Mouse (Mus musculus): ENCODE data around the gene Ugt1a7c. TPM values are rescaled to one million over a fixed set of nuclear protein-coding genes. Genes with fewer than 3 reads are reported as not detected.

The Ugt1a7c gene
- total and polyA plus RNA-seq, 2 experiments from 2014 or later = 0.99 to 1.8 TPM

DNA sequence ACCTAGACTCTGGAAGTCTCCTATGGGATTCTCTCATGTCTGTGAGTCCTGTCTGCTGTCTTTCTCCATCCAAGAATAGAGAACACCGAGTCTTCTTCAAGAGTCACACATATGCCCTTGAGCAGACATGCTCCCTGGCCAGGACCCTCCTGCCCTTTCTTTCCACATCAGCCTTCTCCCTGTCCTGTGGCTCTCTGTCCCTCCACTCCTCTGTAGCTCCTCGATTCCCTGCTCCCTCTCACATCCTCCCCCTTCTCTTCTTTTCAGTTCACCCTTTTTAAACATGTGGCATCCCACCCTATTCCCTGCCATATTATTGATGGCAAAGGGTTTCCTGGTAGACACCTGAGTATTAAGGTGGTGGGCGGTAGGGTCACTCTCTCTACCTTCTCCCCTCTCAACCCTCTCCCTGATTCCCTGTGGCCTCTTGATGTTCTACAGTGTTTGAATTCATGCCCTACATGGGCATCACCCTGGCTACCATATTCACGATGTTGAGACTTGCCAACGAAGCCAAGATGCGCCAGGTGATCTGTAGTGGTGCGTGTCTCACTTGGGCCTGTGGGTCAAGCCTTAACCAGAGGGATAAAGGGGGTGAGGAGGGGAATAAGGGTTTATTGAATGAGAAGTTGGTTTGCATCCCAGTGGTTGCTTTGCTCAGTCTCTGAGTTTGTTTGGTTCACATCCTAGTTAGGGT is 137.1 kb downstream of the Ugt1a7c start:
- no peak for TF ChIP-seq EP300 (IDR thresholded peaks at IDR 0.05; ENCODE audit: low read depth)
- TF ChIP-seq CTCF (IDR thresholded peaks at IDR 0.05; ENCODE audit: low read depth) = no peak
- no peak overlapping the region for H3K4me2 ChIP-seq (ENCODE audit: low read depth, low read length)
- peaks cover 93% of the 10 kb centered on the region for H3K9me3 ChIP-seq (replicated peaks; ENCODE audit: control insufficient read depth, low read length)
- ATAC-seq (ENCODE audit: insufficient read depth, low read depth) (no peak), DNase-seq (ENCODE audit: low spot score) (no peak)
- H3K27me3 ChIP-seq (ENCODE audit: control insufficient read depth, insufficient read depth, low read length) = no peaks in the 10 kb centered on the region
- 51% methylated on average over 7 of the region's 7 CpGs for WGBS
- H3K9ac ChIP-seq (replicated peaks; ENCODE audit: low read depth, low read length) = no peak overlapping the region
- H3K4me1 ChIP-seq (ENCODE audit: control insufficient read depth, insufficient read depth) = no peaks in the 10 kb centered on the region
- no peak overlapping the region for H3K27ac ChIP-seq (ENCODE audit: low read depth)
- H3K36me3 ChIP-seq (replicated peaks; ENCODE audit: control insufficient read depth, insufficient read depth, low read length) = no peaks in the 10 kb centered on the region
- no peak overlapping the region for H3K4me3 ChIP-seq (ENCODE audit: low read depth, low read length)

DNA sequence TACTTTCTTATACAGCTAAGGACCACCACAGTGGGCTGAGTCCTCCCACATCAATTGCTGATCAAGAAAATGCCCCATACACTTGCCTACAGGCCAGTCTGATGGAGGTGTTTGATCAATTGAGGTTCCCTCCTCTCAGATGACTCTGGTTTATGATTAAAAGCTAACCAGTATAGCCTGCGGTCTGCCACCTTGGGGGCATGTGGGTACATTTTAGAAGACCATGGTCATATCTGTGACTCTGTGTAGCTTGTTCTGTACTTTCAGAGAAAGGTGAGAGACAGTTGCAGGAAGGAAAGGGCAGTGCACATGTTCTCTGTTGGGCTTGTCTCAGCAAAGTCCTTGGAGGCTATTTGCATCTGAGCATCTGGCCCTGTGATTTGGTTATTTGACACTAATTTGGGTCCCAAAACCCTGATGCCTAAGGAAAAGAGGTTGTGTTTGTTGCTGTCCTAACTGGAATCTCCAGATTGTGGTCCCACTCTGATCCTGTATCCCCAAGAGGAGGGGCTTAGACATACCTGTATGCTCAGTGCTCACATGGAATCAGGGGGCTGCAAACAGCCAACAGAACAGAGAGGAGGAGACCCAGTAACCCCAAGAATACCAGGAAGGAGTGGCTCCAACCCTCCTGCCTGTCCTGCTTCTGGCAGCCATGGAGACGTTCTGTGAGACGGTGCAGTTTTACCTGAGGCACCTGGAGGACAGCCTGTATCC is 138.0 kb downstream of the Ugt1a7c start:
- no peak for TF ChIP-seq EP300 (IDR thresholded peaks at IDR 0.05; ENCODE audit: low read depth)
- TF ChIP-seq CTCF (IDR thresholded peaks at IDR 0.05; ENCODE audit: low read depth) = no peak
- no peak for ATAC-seq (ENCODE audit: insufficient read depth, low read depth)
- H3K36me3 ChIP-seq (replicated peaks; ENCODE audit: control insufficient read depth, insufficient read depth, low read length) = no peaks in the 10 kb centered on the region
- no peak overlapping the region for H3K27ac ChIP-seq (ENCODE audit: low read depth)
- DNase-seq (ENCODE audit: low spot score) = no peak
- H3K9me3 ChIP-seq (replicated peaks; ENCODE audit: control insufficient read depth, low read length) = peaks cover 92% of the 10 kb centered on the region
- no peaks in the 10 kb centered on the region for H3K4me1 ChIP-seq (ENCODE audit: control insufficient read depth, insufficient read depth)
- no peak overlapping the region for H3K4me2 ChIP-seq (ENCODE audit: low read depth, low read length)
- H3K9ac ChIP-seq (replicated peaks; ENCODE audit: low read depth, low read length) = no peak overlapping the region
- H3K4me3 ChIP-seq (ENCODE audit: low read depth, low read length) = no peak overlapping the region
- 41% methylated on average over 3 of the region's 3 CpGs for WGBS
- H3K27me3 ChIP-seq (ENCODE audit: control insufficient read depth, insufficient read depth, low read length) = no peaks in the 10 kb centered on the region

DNA sequence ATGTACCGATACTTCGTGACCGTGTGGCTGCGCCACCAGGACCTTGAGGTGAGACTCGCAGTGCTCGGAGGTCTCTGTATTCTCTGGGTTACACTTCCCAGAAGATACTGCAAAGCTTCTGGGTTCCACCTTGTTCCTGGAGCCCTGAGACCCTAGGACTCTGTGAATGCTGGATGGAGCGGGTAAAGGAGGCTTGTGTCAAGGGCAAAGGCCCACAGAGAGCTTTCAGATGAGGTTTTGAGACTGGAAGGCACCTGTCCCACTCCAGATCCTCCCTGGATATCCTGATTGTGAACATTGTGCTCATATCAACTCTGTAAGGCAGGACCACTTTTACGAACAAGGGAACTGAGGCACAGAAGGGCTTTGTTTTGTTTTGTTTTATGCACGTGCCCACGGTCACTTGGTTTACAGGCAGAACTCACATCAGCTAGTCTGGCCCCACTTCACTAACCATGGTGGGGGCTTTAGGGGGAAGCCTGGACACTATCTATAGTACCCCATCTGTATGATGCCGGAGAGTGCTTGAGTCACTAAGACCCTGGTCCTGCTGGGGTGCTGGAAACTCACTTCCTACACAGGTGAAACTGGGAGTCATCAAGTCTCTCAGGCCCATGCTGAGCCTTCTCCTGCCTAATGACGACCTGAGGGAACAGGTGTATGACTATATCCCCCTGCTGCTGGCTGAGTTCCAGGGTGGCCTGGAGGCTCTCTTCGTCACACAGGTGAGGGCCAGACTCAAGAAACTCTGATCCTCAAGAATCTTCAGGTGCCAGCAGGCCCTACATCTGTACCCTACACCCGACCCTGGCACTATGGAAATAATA is 138.8 kb downstream of the Ugt1a7c start:
- H3K9me3 ChIP-seq (replicated peaks; ENCODE audit: control insufficient read depth, low read length) = peaks cover 93% of the 10 kb centered on the region
- H3K4me3 ChIP-seq (ENCODE audit: low read depth, low read length) = no peak overlapping the region
- TF ChIP-seq CTCF (IDR thresholded peaks at IDR 0.05; ENCODE audit: low read depth) (no peak), EP300 (IDR thresholded peaks at IDR 0.05; ENCODE audit: low read depth) (no peak)
- H3K27me3 ChIP-seq (ENCODE audit: control insufficient read depth, insufficient read depth, low read length) = no peaks in the 10 kb centered on the region
- no peak overlapping the region for H3K4me2 ChIP-seq (ENCODE audit: low read depth, low read length)
- no peaks in the 10 kb centered on the region for H3K36me3 ChIP-seq (replicated peaks; ENCODE audit: control insufficient read depth, insufficient read depth, low read length)
- H3K27ac ChIP-seq (ENCODE audit: low read depth) = no peak overlapping the region
- no peaks in the 10 kb centered on the region for H3K4me1 ChIP-seq (ENCODE audit: control insufficient read depth, insufficient read depth)
- WGBS = 60% methylated on average over 14 of the region's 14 CpGs
- H3K9ac ChIP-seq (replicated peaks; ENCODE audit: low read depth, low read length) = no peak overlapping the region
- DNase-seq (ENCODE audit: low spot score) (no peak), ATAC-seq (ENCODE audit: insufficient read depth, low read depth) (0 out of 2 replicates have a peak, but pooled peaks have one; percentile 1)

DNA sequence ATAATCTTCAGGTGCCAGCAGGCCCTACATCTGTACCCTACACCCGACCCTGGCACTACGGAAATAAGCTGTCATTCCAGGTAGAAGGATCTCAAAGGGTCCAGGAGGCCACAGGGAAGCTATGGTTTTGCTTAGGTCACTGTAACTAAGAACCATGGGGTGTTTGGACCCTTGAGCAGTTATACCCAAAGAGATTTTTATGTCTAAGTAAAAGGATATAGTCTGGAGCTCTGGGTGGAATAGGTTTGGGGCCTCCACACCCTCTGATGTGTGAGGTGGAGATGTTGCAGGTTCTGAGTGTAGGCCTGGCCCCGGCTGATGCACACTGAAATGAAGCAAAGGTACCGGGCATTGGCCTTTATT is 139.4 kb downstream of the Ugt1a7c start:
- Histone ChIP-seq H3K27ac (ENCODE audit: low read depth) (no peak overlapping the region), H3K27me3 (ENCODE audit: control insufficient read depth, insufficient read depth, low read length) (no peaks in the 10 kb centered on the region), H3K9me3 (replicated peaks; ENCODE audit: control insufficient read depth, low read length) (peaks cover 95% of the 10 kb centered on the region), H3K4me2 (ENCODE audit: low read depth, low read length) (no peak overlapping the region), H3K4me1 (ENCODE audit: control insufficient read depth, insufficient read depth) (no peaks in the 10 kb centered on the region), H3K4me3 (ENCODE audit: low read depth, low read length) (no peak overlapping the region), H3K9ac (replicated peaks; ENCODE audit: low read depth, low read length) (no peak overlapping the region), H3K36me3 (replicated peaks; ENCODE audit: control insufficient read depth, insufficient read depth, low read length) (no peaks in the 10 kb centered on the region)
- ATAC-seq (ENCODE audit: insufficient read depth, low read depth) = no peak
- DNase-seq (ENCODE audit: low spot score) = no peak
- no peak for TF ChIP-seq CTCF (IDR thresholded peaks at IDR 0.05; ENCODE audit: low read depth)
- TF ChIP-seq EP300 (IDR thresholded peaks at IDR 0.05; ENCODE audit: low read depth) = no peak
- WGBS = 51% methylated on average over 4 of the region's 4 CpGs

DNA sequence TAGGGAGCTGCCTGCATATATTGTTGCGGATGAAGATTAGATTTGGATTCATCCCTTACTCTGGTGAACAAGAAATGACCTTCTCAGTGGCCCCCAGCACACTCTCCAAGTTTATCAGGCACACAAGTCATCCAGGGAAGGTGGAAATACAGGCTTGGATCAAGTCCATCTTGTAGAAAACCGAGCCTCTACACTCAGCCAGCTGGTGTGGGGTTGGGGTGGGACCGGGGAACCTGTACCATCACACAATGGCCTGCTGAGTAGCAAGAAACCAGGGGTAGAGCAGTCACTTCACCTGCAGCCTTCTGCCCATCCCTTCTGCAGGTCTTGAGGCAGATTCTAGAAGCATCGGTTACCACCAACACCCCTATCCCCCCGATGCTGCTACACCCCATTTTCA is 139.8 kb downstream of the Ugt1a7c start:
- H3K9me3 ChIP-seq (replicated peaks; ENCODE audit: control insufficient read depth, low read length) = peaks cover 95% of the 10 kb centered on the region
- no peak for ATAC-seq (ENCODE audit: insufficient read depth, low read depth)
- no peak overlapping the region for H3K27ac ChIP-seq (ENCODE audit: low read depth)
- no peak overlapping the region for H3K4me2 ChIP-seq (ENCODE audit: low read depth, low read length)
- TF ChIP-seq CTCF (IDR thresholded peaks at IDR 0.05; ENCODE audit: low read depth) (no peak), EP300 (IDR thresholded peaks at IDR 0.05; ENCODE audit: low read depth) (no peak)
- WGBS = 38% methylated on average over 5 of the region's 5 CpGs
- no peaks in the 10 kb centered on the region for H3K4me1 ChIP-seq (ENCODE audit: control insufficient read depth, insufficient read depth)
- no peak overlapping the region for H3K9ac ChIP-seq (replicated peaks; ENCODE audit: low read depth, low read length)
- no peaks in the 10 kb centered on the region for H3K27me3 ChIP-seq (ENCODE audit: control insufficient read depth, insufficient read depth, low read length)
- no peak overlapping the region for H3K4me3 ChIP-seq (ENCODE audit: low read depth, low read length)
- no peak for DNase-seq (ENCODE audit: low spot score)
- no peaks in the 10 kb centered on the region for H3K36me3 ChIP-seq (replicated peaks; ENCODE audit: control insufficient read depth, insufficient read depth, low read length)
